Mouse (Mus musculus) brain, embryonic 14.5 days (tissue): ENCODE results near the gene Pcp2.

ENCODE experiments used
- CTCF ChIP-seq: fragments of 200-500 bp; IDR thresholded peaks from 2 replicates; pipeline ENCODE4 v1.5.1; 2012; ENCODE audit warnings: inconsistent platforms, mild to moderate bottlenecking, moderate library complexity, borderline replicate concordance; ENCODE audit not compliant: insufficient read depth, insufficient read length; ENCODE audit errors: extremely low read depth
- POLR2A ChIP-seq: fragments of 200-500 bp; IDR thresholded peaks from 2 replicates; pipeline ENCODE4 v1.6.1; 2012; ENCODE audit warnings: mild to moderate bottlenecking, inconsistent platforms, borderline replicate concordance; ENCODE audit not compliant: poor library complexity, insufficient read depth, insufficient read length, severe bottlenecking; ENCODE audit errors: extremely low read depth

GRCm38 (mm10) chr8:3648990-3649389 lies 23.6 kb upstream of the Pcp2 start:
- TF ChIP-seq POLR2A (no peak), CTCF (no peak)
